Mouse (Mus musculus) fibroblast of lung, adult 2 months (primary cell): ENCODE results near the gene Samd4.

Experiments used
- DNase-seq: peaks from one replicate; pipeline ENCODE4 v3.0.0-alpha.2; 2011; ENCODE audit warnings: low read depth

The Samd4 gene

GRCm38 (mm10) chr14:47074045-47074666 lies 191.5 kb downstream of the Samd4 start:
- no peak for DNase-seq

GRCm38 (mm10) chr14:47075010-47075677 lies 192.5 kb downstream of the Samd4 start:
- no peak for DNase-seq

GRCm38 (mm10) chr14:47075856-47076255 lies 193.2 kb downstream of the Samd4 start:
- no peak for DNase-seq

GRCm38 (mm10) chr14:47076956-47077575 lies 194.4 kb downstream of the Samd4 start:
- no peak for DNase-seq

- DNase-seq = no peak
These were observed 194.9 kb downstream of the Samd4 start for GRCm38 (mm10) chr14:47077576-47077970.

- no peak for DNase-seq
These were observed 197.3 kb downstream of the Samd4 start for GRCm38 (mm10) chr14:47079911-47080310.

GRCm38 (mm10) chr14:47083311-47083710 lies 200.7 kb downstream of the Samd4 start:
- DNase-seq = no peak

- DNase-seq = no peak
These were observed 201.2 kb downstream of the Samd4 start for GRCm38 (mm10) chr14:47083838-47084237.

GRCm38 (mm10) chr14:47084686-47085085 lies 202.0 kb downstream of the Samd4 start:
- no peak for DNase-seq

- DNase-seq = no peak
These were observed 203.5 kb downstream of the Samd4 start for GRCm38 (mm10) chr14:47086123-47086522.

GRCm38 (mm10) chr14:47086743-47087142 lies 204.1 kb downstream of the Samd4 start:
- DNase-seq = peak; percentile 78

GRCm38 (mm10) chr14:47087182-47087581 lies 204.5 kb downstream of the Samd4 start:
- DNase-seq = peak; percentile 22

- no peak for DNase-seq
These were observed 205.1 kb downstream of the Samd4 start for GRCm38 (mm10) chr14:47087669-47088250.

- DNase-seq = no peak
These were observed 205.7 kb downstream of the Samd4 start for GRCm38 (mm10) chr14:47088339-47088738.

GRCm38 (mm10) chr14:47089153-47089552 lies 206.5 kb downstream of the Samd4 start:
- DNase-seq = no peak

GRCm38 (mm10) chr14:47091908-47092307 lies 209.3 kb downstream of the Samd4 start:
- no peak for DNase-seq

- no peak for DNase-seq
These were observed 210.7 kb downstream of the Samd4 start for GRCm38 (mm10) chr14:47093355-47093792.

GRCm38 (mm10) chr14:47095036-47095435 lies 212.4 kb downstream of the Samd4 start:
- DNase-seq = no peak

- DNase-seq = no peak
These were observed 213.7 kb downstream of the Samd4 start for GRCm38 (mm10) chr14:47096357-47096756.

GRCm38 (mm10) chr14:47104246-47105173 lies 221.9 kb downstream of the Samd4 start:
- no peak for DNase-seq

GRCm38 (mm10) chr14:47105174-47105557 lies 222.5 kb downstream of the Samd4 start:
- no peak for DNase-seq

- DNase-seq = no peak
These were observed 223.1 kb downstream of the Samd4 start for GRCm38 (mm10) chr14:47105755-47106154.
